Mouse (Mus musculus) kidney, embryonic 14.5 days (tissue): ENCODE data around the gene Ezr. TPM values are rescaled to one million over a fixed set of nuclear protein-coding genes. Genes with fewer than 3 reads are reported as not detected.

Experiments
- polyA plus RNA-seq: library from polyadenylated mRNA; unstranded; fragments of >200 nt; fragmentation: Nextera tagmentation; extraction: Ambion mirVana; gene quantifications from 2 replicates; pipeline ENCODE4 v1.2.1, GENCODE M21; 2014

Gene Ezr
- polyA plus RNA-seq, 1 experiment from 2014 or later: 158 TPM

Other genes starting within 250 kb of the Ezr start
- gene Dynlt1c, start 181.1 kb downstream of the Ezr start, polyA plus RNA-seq: 42.8 and 43.4 TPM in 2 replicates
- gene Dynlt1f, start 126.9 kb downstream of the Ezr start, polyA plus RNA-seq: 324 and 393 TPM in 2 replicates
- gene Sytl3, start 123.7 kb downstream of the Ezr start, polyA plus RNA-seq: 0.34 and 0.74 TPM in 2 replicates
- 38.6 and 45.0 TPM in 2 replicates for gene Rsph3b, start 165.9 kb upstream of the Ezr start, polyA plus RNA-seq
- gene Tagap1, start 178.4 kb upstream of the Ezr start, polyA plus RNA-seq: 59.9 and 80.2 TPM in 2 replicates
- gene Rnaset2b, start 187.8 kb upstream of the Ezr start, polyA plus RNA-seq: 256 and 257 TPM in 2 replicates
- 0.16 TPM in 1 of 2 replicates, not detected in the other for gene Gm49721, start 196.1 kb upstream of the Ezr start, polyA plus RNA-seq
- gene Gm1604a, start 242.8 kb upstream of the Ezr start, polyA plus RNA-seq: not detected in 2 replicates